Mouse (Mus musculus) inflammation-experienced regulatory T-cells, adult 6 months (primary cell): ENCODE results near the gene Egfl6. TPM values are rescaled to one million over a fixed set of nuclear protein-coding genes. Genes with fewer than 3 reads are reported as not detected.

Experiments
- ATAC-seq: one replicate; pipeline ENCODE4 v1.8.0; 2017
- polyA plus RNA-seq, 3 experiments: library from polyadenylated mRNA; unstranded; fragments of 100-300 nt; shearing (Covaris generic); gene quantifications; one replicate each; pipeline ENCODE4 v1.2.1; 2017

Egfl6 gene
- polyA plus RNA-seq: not detected

- ATAC-seq: no peak
Observed at GRCm38 (mm10) chrX:166584947-166585824, at the start of gene Egfl6. TSS of gene Egfl6 (minus strand) at chrX:166585720.

GRCm38 (mm10) chrX:166626866-166627570, 41.5 kb upstream of the Egfl6 start:
- no peak for ATAC-seq

GRCm38 (mm10) chrX:166626174-166626573, 40.7 kb upstream of the Egfl6 start:
- no peak for ATAC-seq

GRCm38 (mm10) chrX:166623176-166623575, 37.7 kb upstream of the Egfl6 start:
- no peak for ATAC-seq

GRCm38 (mm10) chrX:166621560-166622301, 36.2 kb upstream of the Egfl6 start:
- ATAC-seq: no peak

- no peak for ATAC-seq
Observed at GRCm38 (mm10) chrX:166620900-166621299, 35.4 kb upstream of the Egfl6 start.

GRCm38 (mm10) chrX:166619084-166619483, 33.6 kb upstream of the Egfl6 start:
- no peak for ATAC-seq

- no peak for ATAC-seq
Observed at GRCm38 (mm10) chrX:166615191-166615590, 29.7 kb upstream of the Egfl6 start.

GRCm38 (mm10) chrX:166576111-166576510, 9.4 kb downstream of the Egfl6 start:
- ATAC-seq: no peak

- no peak for ATAC-seq
Observed at GRCm38 (mm10) chrX:166565983-166566382, 19.5 kb downstream of the Egfl6 start.

GRCm38 (mm10) chrX:166565401-166565800, 20.1 kb downstream of the Egfl6 start:
- ATAC-seq: no peak

GRCm38 (mm10) chrX:166564900-166565299, 20.6 kb downstream of the Egfl6 start:
- no peak for ATAC-seq

- no peak for ATAC-seq
Observed at GRCm38 (mm10) chrX:166559333-166559732, 26.2 kb downstream of the Egfl6 start.

GRCm38 (mm10) chrX:166552355-166552754, 33.2 kb downstream of the Egfl6 start:
- ATAC-seq: no peak

GRCm38 (mm10) chrX:166546495-166546894, 39.0 kb downstream of the Egfl6 start:
- ATAC-seq: no peak

- no peak for ATAC-seq
Observed at GRCm38 (mm10) chrX:166535138-166535537, 50.4 kb downstream of the Egfl6 start.

- ATAC-seq: no peak
Observed at GRCm38 (mm10) chrX:166533432-166533831, 52.1 kb downstream of the Egfl6 start.

GRCm38 (mm10) chrX:166531671-166532070, 53.8 kb downstream of the Egfl6 start:
- ATAC-seq: no peak

GRCm38 (mm10) chrX:166528126-166528525, 57.4 kb downstream of the Egfl6 start:
- no peak for ATAC-seq

GRCm38 (mm10) chrX:166525637-166526315, 59.7 kb downstream of the Egfl6 start:
- ATAC-seq: no peak

GRCm38 (mm10) chrX:166520782-166521181, 64.7 kb downstream of the Egfl6 start:
- no peak for ATAC-seq

- ATAC-seq: no peak
Observed at GRCm38 (mm10) chrX:166518345-166518744, 67.2 kb downstream of the Egfl6 start, which contains the start of gene Tceanc. TSS of gene Tceanc (minus strand) at chrX:166518567.
